In the genomic region with DNA sequence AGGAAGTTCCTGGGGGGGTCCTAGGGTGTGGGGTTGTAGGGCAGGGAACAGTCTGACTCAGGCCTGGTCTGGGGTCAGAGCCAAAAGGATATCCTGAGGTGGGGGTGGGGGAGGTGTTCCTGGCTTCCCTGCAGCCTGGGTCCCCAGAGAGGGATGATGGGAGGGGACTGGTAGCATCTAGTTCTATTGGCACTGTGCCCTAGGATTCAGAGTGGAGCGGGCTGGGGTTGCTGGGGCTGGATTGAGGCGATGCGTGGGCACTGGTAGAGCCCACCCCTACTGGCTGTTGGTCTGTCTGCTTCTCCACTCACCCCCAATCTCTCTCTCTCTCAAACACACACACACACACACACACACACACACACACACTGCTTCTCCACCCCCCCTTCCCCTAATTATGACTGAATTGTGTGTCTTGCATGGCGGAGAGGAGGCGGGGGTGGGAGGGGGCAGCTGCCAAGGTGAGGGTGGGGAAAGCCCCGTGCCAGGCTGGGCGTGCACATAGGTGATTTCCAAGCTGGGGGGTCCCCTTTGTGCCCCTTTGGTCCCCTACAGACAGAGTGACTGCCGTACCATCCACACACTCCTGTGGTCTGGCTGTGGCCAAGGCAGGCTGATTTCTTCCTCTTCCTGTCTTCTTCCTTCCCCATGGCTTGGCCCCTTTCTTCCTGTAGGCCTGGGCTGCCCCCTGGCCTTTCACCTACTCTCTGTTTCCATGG, we compare ENCODE assay signal across 9 mouse cellular contexts. TPM values are rescaled to one million over a fixed set of nuclear protein-coding genes. Genes with fewer than 3 reads are reported as not detected.
DNase-seq lines count a peak whose midpoint lies in the region; ATAC-seq lines count a peak whose summit lies in the region.
"Had no signal": no experiment of that assay in that cellular context is flagged by ENCODE, and none has a peak within 500 bp of the region (broad histone marks: within the 10 kb centered on the region; RNA-seq: fewer than 3 reads in every experiment).

No protein-coding gene starts in this region.

- H3K4me1 ChIP-seq in forebrain, embryonic 15.5 days: peaks cover 75% of the 10 kb centered on the region
- peaks cover 85% of the 10 kb centered on the region for H3K4me1 ChIP-seq in hindbrain, embryonic 15.5 days (replicated peaks)
- peaks cover 94% of the 10 kb centered on the region for H3K4me1 ChIP-seq in liver, embryonic 12.5 days

- no peaks in the 10 kb centered on the region for H3K36me3 ChIP-seq in forebrain, embryonic 15.5 days
- no peaks in the 10 kb centered on the region for H3K36me3 ChIP-seq in hindbrain, embryonic 15.5 days
- H3K36me3 ChIP-seq in liver, embryonic 12.5 days: no peaks in the 10 kb centered on the region

- DNase-seq in CD4-positive, CD25-positive, alpha-beta regulatory T cell, adult 2 months (ENCODE audit: low read depth, low spot score): peak; percentile 92
- DNase-seq in MN1 (ENCODE audit: low spot score): peak; percentile 91
- peak; percentile 83 for DNase-seq in naive thymus-derived CD4-positive, alpha-beta T cell, adult 2 months (ENCODE audit: low read depth)
- no peak for DNase-seq in right cerebral cortex, postnatal 10 days (ENCODE audit: low spot score in 2 of 2)
- DNase-seq in layer of hippocampus, postnatal 36 days: no peak

- WGBS in forebrain, embryonic 15.5 days: 42% methylated on average over 8 of the region's 8 CpGs
- WGBS in hindbrain, embryonic 15.5 days: 55% methylated on average over 8 of the region's 8 CpGs
- WGBS in liver, embryonic 12.5 days (ENCODE audit: insufficient replicate concordance): 63% methylated on average over 8 of the region's 8 CpGs

- H3K9me3 ChIP-seq in forebrain, embryonic 15.5 days: no peaks in the 10 kb centered on the region
- no peaks in the 10 kb centered on the region for H3K9me3 ChIP-seq in hindbrain, embryonic 15.5 days
- no peaks in the 10 kb centered on the region for H3K9me3 ChIP-seq in liver, embryonic 12.5 days (replicated peaks)

- 0 out of 2 replicates have a peak overlapping the region, but pooled peaks have one; percentile 2 for H3K9ac ChIP-seq in forebrain, embryonic 15.5 days (replicated peaks)
- no peak overlapping the region for H3K9ac ChIP-seq in hindbrain, embryonic 15.5 days
- peak overlapping the region; percentile 29; the same call in 1 of the 2 replicates for H3K9ac ChIP-seq in liver, embryonic 12.5 days

- peaks cover 3% of the 10 kb centered on the region; the same call in 1 of the 2 replicates for H3K27me3 ChIP-seq in forebrain, embryonic 15.5 days
- H3K27me3 ChIP-seq in hindbrain, embryonic 15.5 days: no peaks in the 10 kb centered on the region
- H3K27me3 ChIP-seq in liver, embryonic 12.5 days (replicated peaks): peaks cover 48% of the 10 kb centered on the region

- ATAC-seq in forebrain, embryonic 15.5 days (replicated peaks): no peak
- no peak for ATAC-seq in hindbrain, embryonic 15.5 days (ENCODE audit: low FRiP score, low read depth)
- no peak for ATAC-seq in liver, embryonic 12.5 days

- no peak overlapping the region for H3K4me3 ChIP-seq in forebrain, embryonic 15.5 days
- H3K4me3 ChIP-seq in hindbrain, embryonic 15.5 days: no peak overlapping the region
- no peak overlapping the region for H3K4me3 ChIP-seq in liver, embryonic 12.5 days

- H3K4me2 ChIP-seq in forebrain, embryonic 15.5 days (replicated peaks): no peak overlapping the region
- peak overlapping the region; percentile 98; the same call in 1 of the 2 replicates for H3K4me2 ChIP-seq in hindbrain, embryonic 15.5 days
- peak overlapping the region; percentile 94 for H3K4me2 ChIP-seq in liver, embryonic 12.5 days

- peak overlapping the region; percentile 91 for H3K27ac ChIP-seq in forebrain, embryonic 15.5 days (replicated peaks)
- peak overlapping the region; percentile 89 for H3K27ac ChIP-seq in hindbrain, embryonic 15.5 days (replicated peaks)
- H3K27ac ChIP-seq in liver, embryonic 12.5 days: peak overlapping the region; percentile 61

RNA-seq across cellular contexts. Expression of a gene that starts 15.5 kb away (rescaled TPM):
- polyA plus RNA-seq in forebrain, embryonic 15.5 days (2015; fragmentation: Nextera tagmentation; extraction: Ambion mirVana): 9.2 and 9.9 TPM in 2 replicates
- 11.4 and 16.8 TPM in 2 replicates for polyA plus RNA-seq in hindbrain, embryonic 15.5 days (2015; fragmentation: Nextera tagmentation; extraction: Ambion mirVana)
- polyA plus RNA-seq in liver, embryonic 12.5 days (2016; fragmentation: Nextera tagmentation; extraction: Ambion mirVana): 6.8 and 7.1 TPM in 2 replicates
- 10 to 100 TPM; 18.5 to 18.7 TPM for total RNA-seq in layer of hippocampus, postnatal 36 days (2021)

RNA-seq across cellular contexts. Expression of a gene that starts 35.5 kb away (rescaled TPM):
- 11.2 and 12.1 TPM in 2 replicates for polyA plus RNA-seq in forebrain, embryonic 15.5 days (2015; fragmentation: Nextera tagmentation; extraction: Ambion mirVana)
- 5.5 and 6.0 TPM in 2 replicates for polyA plus RNA-seq in hindbrain, embryonic 15.5 days (2015; fragmentation: Nextera tagmentation; extraction: Ambion mirVana)
- polyA plus RNA-seq in liver, embryonic 12.5 days (2016; fragmentation: Nextera tagmentation; extraction: Ambion mirVana): 86.5 and 89.9 TPM in 2 replicates
- total RNA-seq in layer of hippocampus, postnatal 36 days (2021): under 1 TPM; 0.50 to 0.88 TPM

RNA-seq across cellular contexts. Expression of a gene that starts 39.7 kb away (rescaled TPM):
- 0.62 and 0.84 TPM in 2 replicates for polyA plus RNA-seq in forebrain, embryonic 15.5 days (2015; fragmentation: Nextera tagmentation; extraction: Ambion mirVana)
- polyA plus RNA-seq in hindbrain, embryonic 15.5 days (2015; fragmentation: Nextera tagmentation; extraction: Ambion mirVana): 1.8 and 3.1 TPM in 2 replicates
- not detected in 2 replicates for polyA plus RNA-seq in liver, embryonic 12.5 days (2016; fragmentation: Nextera tagmentation; extraction: Ambion mirVana)
- 1 to 10 TPM in 1 of 2 experiments, under 1 TPM in 1; 0.96 to 1.1 TPM for total RNA-seq in layer of hippocampus, postnatal 36 days (2021)
- total RNA-seq: gastrocnemius, postnatal 36 days had no signal

Comparison
In these comparisons a context has a peak if more than half of its experiments do, and no peak if none do; other contexts are left out.
1. DNase-seq: peak in CD4-positive, CD25-positive, alpha-beta regulatory T cell, adult 2 months (single experiment), MN1 (single experiment) and naive thymus-derived CD4-positive, alpha-beta T cell, adult 2 months (single experiment); none in right cerebral cortex, postnatal 10 days (0 of 2) and layer of hippocampus, postnatal 36 days (0 of 2).
2. Peak in every context shown above with its lines, with median percentiles within 50 percentile points of each other: H3K27ac ChIP-seq.